Comparison of ENCODE assay signal across 8 mouse cellular contexts in the genomic region with DNA sequence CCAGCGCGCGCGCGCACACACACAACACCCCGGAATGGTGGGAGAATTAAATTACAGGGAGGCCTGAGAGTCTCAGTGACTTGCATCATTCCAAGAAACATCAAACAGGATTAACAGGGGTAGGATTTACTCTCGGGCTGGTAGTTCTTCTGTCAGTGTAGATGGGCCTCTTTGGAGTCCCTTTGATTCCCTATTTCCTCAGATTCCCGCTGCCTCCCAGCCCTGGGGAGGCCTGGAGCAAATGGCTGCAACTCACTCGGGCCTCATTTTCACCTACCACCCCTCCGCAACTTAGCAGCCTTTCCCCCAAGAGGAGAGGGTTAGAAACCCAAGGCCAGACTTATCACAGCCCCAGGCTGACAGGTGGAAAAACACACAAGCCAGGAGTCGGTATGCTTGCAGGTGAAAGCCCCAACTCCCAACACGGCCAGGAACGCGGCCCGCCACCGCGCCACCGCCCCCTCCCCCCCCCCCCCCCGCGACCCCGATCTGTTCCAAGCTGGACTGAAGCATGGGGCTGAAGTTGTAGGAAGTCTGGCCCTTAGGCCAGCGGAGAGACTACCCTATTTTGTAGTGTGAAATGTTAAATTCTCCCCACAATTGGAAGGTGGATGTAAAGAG. TPM values are rescaled to one million over a fixed set of nuclear protein-coding genes. Genes with fewer than 3 reads are reported as not detected.
DNase-seq lines count a peak whose midpoint lies in the region; ATAC-seq and TF ChIP-seq lines count a peak whose summit lies in the region.

No protein-coding gene starts in this region.

- peak overlapping the region; percentile 97 to 98 for H3K4me3 ChIP-seq in heart, embryonic 14.5 days (ENCODE audit: control insufficient read depth in 1 of 2, insufficient read depth in 1 of 2, low read depth in 1 of 2, low read length in 2 of 2)
- peak overlapping the region; percentile 93 to 98 for H3K4me3 ChIP-seq in MEL (ENCODE audit: control insufficient read depth in 1 of 2, insufficient read depth in 1 of 2, low read depth in 2 of 2, low read length in 2 of 2)
- H3K4me3 ChIP-seq in embryonic fibroblast, embryonic 13.5 days (ENCODE audit: insufficient read depth, low read length): peak overlapping the region; percentile 89
- peak overlapping the region; percentile 85 for H3K4me3 ChIP-seq in small intestine, adult 2 months (ENCODE audit: low read depth, low read length)

- peak overlapping the region; percentile 91 for H3K4me2 ChIP-seq in heart, embryonic 14.5 days (ENCODE audit: low read length)

- H3K9me3 ChIP-seq in heart, embryonic 14.5 days (ENCODE audit: control insufficient read depth, low read length): no peaks in the 10 kb centered on the region
- no peaks in the 10 kb centered on the region for H3K9me3 ChIP-seq in MEL (replicated peaks; ENCODE audit: insufficient read depth, low read length)

- no peak for ATAC-seq in heart, embryonic 14.5 days (ENCODE audit: insufficient number of reproducible peaks, insufficient read depth, low FRiP score, low read depth)

- TF ChIP-seq CTCF in MEL (IDR thresholded peaks at IDR 0.05 in 2 of 3, conservative IDR thresholded peaks at IDR 0.05 in 1 of 3; ENCODE audit: control insufficient read depth in 1 of 3, insufficient read depth in 1 of 3, low read depth in 2 of 3, low read length in 3 of 3, poor library complexity in 1 of 3, severe bottlenecking in 1 of 3): no peak
- no peak for TF ChIP-seq CTCF in embryonic fibroblast, embryonic 13.5 days (IDR thresholded peaks at IDR 0.05; ENCODE audit: borderline replicate concordance, insufficient read depth, low read length)
- TF ChIP-seq CTCF in small intestine, adult 2 months (IDR thresholded peaks at IDR 0.05; ENCODE audit: extremely low read depth, insufficient read length, insufficient replicate concordance, low read depth, low read length): no peak

- no peaks in the 10 kb centered on the region for H3K27me3 ChIP-seq in heart, embryonic 14.5 days (ENCODE audit: control insufficient read depth, insufficient read depth, low read length)
- no peaks in the 10 kb centered on the region for H3K27me3 ChIP-seq in MEL (ENCODE audit: control insufficient read depth in 1 of 2, insufficient read depth in 2 of 2, low read length in 2 of 2)
- no peaks in the 10 kb centered on the region for H3K27me3 ChIP-seq in small intestine, adult 2 months (ENCODE audit: control insufficient read depth, insufficient read depth, low read length)

- no peak for DNase-seq in heart, adult 11 months
- DNase-seq in MEL (ENCODE audit: low read depth, low spot score) (no peak), liver (peak; percentile 59)
- no peak for DNase-seq in layer of hippocampus, postnatal 14 days (ENCODE audit: low spot score in 2 of 2)
- no peak for DNase-seq in cerebellum, postnatal 4 days (ENCODE audit: low spot score in 2 of 2)

- peak overlapping the region; percentile 99 for H3K9ac ChIP-seq in heart, embryonic 14.5 days (ENCODE audit: low read length)
- peak overlapping the region; percentile 98 for H3K9ac ChIP-seq in MEL (ENCODE audit: control insufficient read depth, low read depth, low read length, poor library complexity, severe bottlenecking)

- H3K4me1 ChIP-seq in heart, embryonic 14.5 days (ENCODE audit: control insufficient read depth in 2 of 2, insufficient read depth in 2 of 2, low read length in 2 of 2): peaks cover 9 to 37% of the 10 kb centered on the region in 2 experiments
- peaks cover 14 to 18% of the 10 kb centered on the region in 2 experiments for H3K4me1 ChIP-seq in MEL (ENCODE audit: control insufficient read depth in 1 of 2, insufficient read depth in 2 of 2, low read length in 2 of 2)
- peaks cover 15% of the 10 kb centered on the region for H3K4me1 ChIP-seq in embryonic fibroblast, embryonic 13.5 days (ENCODE audit: control insufficient read depth, insufficient read depth, low read length)
- peaks cover 23% of the 10 kb centered on the region; the same call in 1 of the 2 replicates for H3K4me1 ChIP-seq in small intestine, adult 2 months (ENCODE audit: control insufficient read depth, insufficient read depth, insufficient read length, low read length)

- TF ChIP-seq EP300 in MEL (IDR thresholded peaks at IDR 0.05; ENCODE audit: low read depth in 1 of 2, low read length in 2 of 2): no peak

- H3K36me3 ChIP-seq in heart, embryonic 14.5 days (ENCODE audit: control insufficient read depth, insufficient read depth, low read length): peaks cover 29% of the 10 kb centered on the region
- peaks cover 15 to 36% of the 10 kb centered on the region in 2 experiments for H3K36me3 ChIP-seq in MEL (ENCODE audit: control insufficient read depth in 1 of 2, insufficient read depth in 2 of 2, low read length in 2 of 2)
- peaks cover 8% of the 10 kb centered on the region for H3K36me3 ChIP-seq in small intestine, adult 2 months (ENCODE audit: control insufficient read depth, insufficient read depth, low read length)

- TF ChIP-seq POLR2A in MEL (IDR thresholded peaks at IDR 0.05; ENCODE audit: control insufficient read depth in 1 of 2, insufficient read depth in 1 of 2, low read depth in 1 of 2, low read length in 2 of 2, poor library complexity in 1 of 2): no peak
- no peak for TF ChIP-seq POLR2A in embryonic fibroblast, embryonic 13.5 days (IDR thresholded peaks at IDR 0.05; ENCODE audit: low read depth, low read length)
- no peak for TF ChIP-seq POLR2A in small intestine, adult 2 months (IDR thresholded peaks at IDR 0.05; ENCODE audit: low read depth, low read length)

- no peak for TF ChIP-seq RAD21 in MEL (IDR thresholded peaks at IDR 0.05; ENCODE audit: low read depth, low read length)

- WGBS in heart, embryonic 14.5 days: 2% methylated on average over 19 of the region's 22 CpGs
- WGBS in small intestine, adult 2 months: 5% methylated on average over 22 of the region's 22 CpGs

- H3K79me2 ChIP-seq in MEL (ENCODE audit: control insufficient read depth, insufficient read depth, low read length, poor library complexity): peaks cover 50% of the 10 kb centered on the region

- peak overlapping the region; percentile 90 to 95 for H3K27ac ChIP-seq in heart, embryonic 14.5 days (replicated peaks in 1 of 2; ENCODE audit: control insufficient read depth in 1 of 2, insufficient read depth in 1 of 2, low read depth in 2 of 2, low read length in 2 of 2)
- H3K27ac ChIP-seq in MEL (ENCODE audit: control insufficient read depth, low read depth, low read length): peak overlapping the region; percentile 94
- H3K27ac ChIP-seq in embryonic fibroblast, embryonic 13.5 days (ENCODE audit: insufficient read depth, low read length): peak overlapping the region; percentile 55
- H3K27ac ChIP-seq in small intestine, adult 2 months (ENCODE audit: insufficient read depth, low read depth, low read length): peak overlapping the region; percentile 85

TF ChIP-seq in MEL, 35 proteins besides CTCF, POLR2A, EP300 and RAD21:
- no peak for TF ChIP-seq MAX (IDR thresholded peaks at IDR 0.05; ENCODE audit: low read length)

RNA-seq across cellular contexts. Expression of a gene that starts 1.3 kb away (rescaled TPM):
- polyA plus RNA-seq in heart, embryonic 14.5 days (2014; fragmentation: Nextera tagmentation; extraction: Ambion mirVana): 15.5 and 16.2 TPM in 2 replicates
- total RNA-seq in MEL (2012; rRNA removed): 5.9 and 6.0 TPM in 2 replicates
- polyA plus RNA-seq in MEL (2012; ENCODE audit: insufficient read depth in 1 of 2, insufficient read length in 2 of 2, low read depth in 1 of 2, low replicate concordance in 2 of 2, missing spikeins in 1 of 2): 10 to 100 TPM in 1 of 2 experiments, not detected in 1; 34.4 TPM
- polyA plus RNA-seq in embryonic fibroblast, embryonic 13.5 days (2011; ENCODE audit: insufficient read length, low read depth, missing spikeins): 14.0 and 15.3 TPM in 2 replicates
- polyA plus RNA-seq in small intestine, adult 2 months (2012; rRNA removed): 8.4 and 13.6 TPM in 2 replicates
- total RNA-seq in layer of hippocampus, postnatal 14 days (2021): 1 to 10 TPM; 4.5 to 5.3 TPM

RNA-seq across cellular contexts. Expression of a gene that starts 1.4 kb away (rescaled TPM):
- 5.9 and 6.6 TPM in 2 replicates for polyA plus RNA-seq in heart, embryonic 14.5 days (2014; fragmentation: Nextera tagmentation; extraction: Ambion mirVana)
- total RNA-seq in MEL (2012; rRNA removed): 20.2 and 20.5 TPM in 2 replicates
- polyA plus RNA-seq in MEL (2012; ENCODE audit: insufficient read depth in 1 of 2, insufficient read length in 2 of 2, low read depth in 1 of 2, low replicate concordance in 2 of 2, missing spikeins in 1 of 2): 10 to 100 TPM in 1 of 2 experiments, not detected in 1; 28.7 TPM
- polyA plus RNA-seq in embryonic fibroblast, embryonic 13.5 days (2011; ENCODE audit: insufficient read length, low read depth, missing spikeins): 45.7 and 49.7 TPM in 2 replicates
- 10.5 and 20.4 TPM in 2 replicates for polyA plus RNA-seq in small intestine, adult 2 months (2012; rRNA removed)
- 10 to 100 TPM; 16.0 to 18.0 TPM for total RNA-seq in layer of hippocampus, postnatal 14 days (2021)

RNA-seq across cellular contexts. Expression of a gene that starts 14.7 kb away (rescaled TPM):
- 4.1 and 4.4 TPM in 2 replicates for polyA plus RNA-seq in heart, embryonic 14.5 days (2014; fragmentation: Nextera tagmentation; extraction: Ambion mirVana)
- 4.0 and 4.3 TPM in 2 replicates for total RNA-seq in MEL (2012; rRNA removed)
- 10 to 100 TPM in 1 of 2 experiments, 1 to 10 TPM in 1; 9.8 to 47.3 TPM for polyA plus RNA-seq in MEL (2012; ENCODE audit: insufficient read depth in 1 of 2, insufficient read length in 2 of 2, low read depth in 1 of 2, low replicate concordance in 2 of 2, missing spikeins in 1 of 2)
- polyA plus RNA-seq in embryonic fibroblast, embryonic 13.5 days (2011; ENCODE audit: insufficient read length, low read depth, missing spikeins): 4.7 and 5.3 TPM in 2 replicates
- 1.7 and 2.4 TPM in 2 replicates for polyA plus RNA-seq in small intestine, adult 2 months (2012; rRNA removed)
- 10 to 100 TPM; 25.7 to 26.1 TPM for total RNA-seq in layer of hippocampus, postnatal 14 days (2021)

RNA-seq across cellular contexts. Expression of a gene that starts 51.2 kb away (rescaled TPM):
- 3.8 and 4.5 TPM in 2 replicates for polyA plus RNA-seq in heart, embryonic 14.5 days (2014; fragmentation: Nextera tagmentation; extraction: Ambion mirVana)
- total RNA-seq in MEL (2012; rRNA removed): 10.0 and 11.0 TPM in 2 replicates
- polyA plus RNA-seq in MEL (2012; ENCODE audit: insufficient read depth in 1 of 2, insufficient read length in 2 of 2, low read depth in 1 of 2, low replicate concordance in 2 of 2, missing spikeins in 1 of 2): 10 to 100 TPM; 17.9 to 34.2 TPM
- 20.3 and 21.9 TPM in 2 replicates for polyA plus RNA-seq in embryonic fibroblast, embryonic 13.5 days (2011; ENCODE audit: insufficient read length, low read depth, missing spikeins)
- 2.8 and 4.9 TPM in 2 replicates for polyA plus RNA-seq in small intestine, adult 2 months (2012; rRNA removed)
- 10 to 100 TPM; 63.5 to 69.2 TPM for total RNA-seq in layer of hippocampus, postnatal 14 days (2021)
